Mouse (Mus musculus) lung, embryonic 14.5 days (tissue): ENCODE data around the gene Dnajc30. TPM values are rescaled to one million over a fixed set of nuclear protein-coding genes. Genes with fewer than 3 reads are reported as not detected.

Experiments used
- ATAC-seq: fragments of 200-750 bp; cut with Nextera tagmentation; 2 replicates; pipeline ENCODE4 v1.8.0; 2017; ENCODE audit warnings: mild to moderate bottlenecking, moderate TSS enrichment, moderate library complexity; ENCODE audit not compliant: insufficient read depth
- DNase-seq: peaks from one replicate; pipeline ENCODE4 v3.0.0-alpha.2; 2015
- H3K27ac ChIP-seq: fragments of 300-500 bp; sonication (generic); 2 replicates; pipeline ENCODE4 v1.5.1; 2014; ENCODE audit warnings: low read depth, mild to moderate bottlenecking, moderate library complexity
- H3K27me3 ChIP-seq: fragments of 300-500 bp; sonication (generic); 2 replicates; pipeline ENCODE4 v1.6.1; 2014; ENCODE audit warnings: low read length, control low read depth; ENCODE audit not compliant: insufficient read depth
- H3K36me3 ChIP-seq: fragments of 300-500 bp; sonication (generic); 2 replicates; pipeline ENCODE4 v1.6.1; 2014; ENCODE audit warnings: control low read depth; ENCODE audit not compliant: insufficient read depth
- H3K4me1 ChIP-seq: fragments of 300-500 bp; sonication (generic); 2 replicates; pipeline ENCODE4 v1.6.1; 2014; ENCODE audit warnings: antibody characterized with exemption, control low read depth; ENCODE audit not compliant: insufficient read depth
- H3K4me2 ChIP-seq: fragments of 300-500 bp; sonication (generic); 2 replicates; pipeline ENCODE4 v1.6.1; 2014; ENCODE audit warnings: mild to moderate bottlenecking
- H3K4me3 ChIP-seq: fragments of 300-500 bp; sonication (generic); 2 replicates; pipeline ENCODE4 v1.5.1; 2014; ENCODE audit warnings: low read depth, low read length
- H3K9ac ChIP-seq: fragments of 300-500 bp; sonication (generic); 2 replicates; pipeline ENCODE4 v1.6.1; 2014
- H3K9me3 ChIP-seq: fragments of 300-500 bp; sonication (generic); 2 replicates; pipeline ENCODE4 v1.6.1; 2016; ENCODE audit warnings: low read depth, low read length, control low read depth
- CTCF ChIP-seq: IDR thresholded peaks from 2 replicates; pipeline ENCODE4 v1.5.1; 2016; ENCODE audit warnings: antibody characterized with exemption, low read depth
- WGBS: fragments of 180-500 bp; shearing (Covaris S2); extraction: QIAGEN DNeasy Blood & Tissue Kit; methylation state at CpG from one replicate; pipeline ENCODE4 v1.1.7; 2014; 5-methylcytosine and 5-hydroxymethylcytosine counted together
- polyA plus RNA-seq: library from polyadenylated mRNA; unstranded; fragments of >200 nt; fragmentation: Nextera tagmentation; extraction: Ambion mirVana; gene quantifications from 2 replicates; pipeline ENCODE4 v1.2.1, GENCODE M21; 2014

Gene Dnajc30
- polyA plus RNA-seq, 1 experiment from 2014 or later: 33.2 TPM

- H3K4me2 ChIP-seq: no peak overlapping the region
- H3K27ac ChIP-seq: no peak overlapping the region
- H3K4me1 ChIP-seq: peaks cover 4% of the 10 kb centered on the region; the same call in 1 of the 2 replicates
- H3K27me3 ChIP-seq: no peaks in the 10 kb centered on the region
- TF ChIP-seq CTCF: peak; percentile 15; the same call in 1 of the 2 replicates
- peaks cover 4% of the 10 kb centered on the region; the same call in 1 of the 2 replicates for H3K36me3 ChIP-seq
- 62% methylated on average over 4 of the region's 4 CpGs for WGBS
- ATAC-seq (no peak), DNase-seq (no peak)
- no peaks in the 10 kb centered on the region for H3K9me3 ChIP-seq
- H3K9ac ChIP-seq: no peak overlapping the region
- no peak overlapping the region for H3K4me3 ChIP-seq
Observed at GRCm38 (mm10) chr5:135075655-135076054, 11.7 kb downstream of the Dnajc30 start.

- Histone ChIP-seq H3K27ac (no peak overlapping the region), H3K27me3 (no peaks in the 10 kb centered on the region), H3K36me3 (peaks cover 4% of the 10 kb centered on the region; the same call in 1 of the 2 replicates), H3K4me2 (peak overlapping the region; percentile 79; the same call in 1 of the 2 replicates), H3K9me3 (no peaks in the 10 kb centered on the region), H3K4me1 (peaks cover 4% of the 10 kb centered on the region; the same call in 1 of the 2 replicates), H3K4me3 (no peak overlapping the region), H3K9ac (0 out of 2 replicates have a peak overlapping the region, but pooled peaks have one; percentile 10)
- 84% methylated on average over 14 of the region's 14 CpGs for WGBS
- no peak for TF ChIP-seq CTCF
- no peak for ATAC-seq
- DNase-seq: no peak
Observed at GRCm38 (mm10) chr5:135076368-135076767, 12.4 kb downstream of the Dnajc30 start.

GRCm38 (mm10) chr5:135076931-135077505 lies 13.0 kb downstream of the Dnajc30 start:
- ATAC-seq (peak; percentile 45; the same call in 1 of the 2 replicates), DNase-seq (peak; percentile 67)
- WGBS: 15% methylated on average over 14 of the region's 14 CpGs

GRCm38 (mm10) chr5:135077564-135078481 lies 13.8 kb downstream of the Dnajc30 start, which contains the start of gene Vps37d:
Vps37d (minus strand) TSS chr5:135078266.
- Histone ChIP-seq H3K4me1 (peaks cover 4% of the 10 kb centered on the region; the same call in 1 of the 2 replicates), H3K36me3 (no peaks in the 10 kb centered on the region), H3K9me3 (no peaks in the 10 kb centered on the region), H3K27me3 (no peaks in the 10 kb centered on the region), H3K9ac (peak within 1 kb of the TSS; percentile 93), H3K27ac (peak within 1 kb of the TSS; percentile 78), H3K4me3 (peak within 1 kb of the TSS; percentile 90), H3K4me2 (peak within 1 kb of the TSS; percentile 79)
- TF ChIP-seq CTCF: peak; percentile 70
- ATAC-seq (peak; percentile 81), DNase-seq (peak; percentile 98)
- 1% methylated on average over 80 of the region's 83 CpGs for WGBS

More at GRCm38 (mm10) chr5:135076931-135077505, 13.0 kb downstream of the Dnajc30 start:
- peak overlapping the region; percentile 93 for H3K9ac ChIP-seq
- H3K36me3 ChIP-seq: peaks cover 4% of the 10 kb centered on the region; the same call in 1 of the 2 replicates
- no peak for TF ChIP-seq CTCF
- H3K27me3 ChIP-seq: no peaks in the 10 kb centered on the region
- peak overlapping the region; percentile 78 for H3K27ac ChIP-seq
- peak overlapping the region; percentile 90 for H3K4me3 ChIP-seq
- peak overlapping the region; percentile 79 for H3K4me2 ChIP-seq
- no peaks in the 10 kb centered on the region for H3K9me3 ChIP-seq
- peaks cover 4% of the 10 kb centered on the region; the same call in 1 of the 2 replicates for H3K4me1 ChIP-seq

GRCm38 (mm10) chr5:135078482-135078810 lies 14.4 kb downstream of the Dnajc30 start:
- DNase-seq: no peak
- H3K27ac ChIP-seq: no peak overlapping the region
- peak overlapping the region; percentile 93; the same call in 1 of the 2 replicates for H3K9ac ChIP-seq
- H3K4me1 ChIP-seq: peaks cover 1% of the 10 kb centered on the region; the same call in 1 of the 2 replicates
- no peaks in the 10 kb centered on the region for H3K27me3 ChIP-seq
- TF ChIP-seq CTCF: no peak
- peak overlapping the region; percentile 90 for H3K4me3 ChIP-seq
- H3K36me3 ChIP-seq: no peaks in the 10 kb centered on the region
- no peaks in the 10 kb centered on the region for H3K9me3 ChIP-seq
- peak overlapping the region; percentile 79 for H3K4me2 ChIP-seq
- under 1% methylated on average over 11 of the region's 11 CpGs for WGBS
- ATAC-seq: no peak

- H3K4me2 ChIP-seq: no peak overlapping the region
Observed at GRCm38 (mm10) chr5:135079578-135079977, 15.6 kb downstream of the Dnajc30 start.

GRCm38 (mm10) chr5:135080539-135080938 lies 16.5 kb downstream of the Dnajc30 start:
- no peak for ATAC-seq
- no peak for TF ChIP-seq CTCF
- no peak overlapping the region for H3K4me3 ChIP-seq
- H3K9me3 ChIP-seq: no peaks in the 10 kb centered on the region
- H3K27me3 ChIP-seq: no peaks in the 10 kb centered on the region
- H3K27ac ChIP-seq: no peak overlapping the region
- 87% methylated on average over 5 of the region's 5 CpGs for WGBS
- no peak for DNase-seq
- H3K9ac ChIP-seq: no peak overlapping the region
- no peaks in the 10 kb centered on the region for H3K4me1 ChIP-seq
- H3K36me3 ChIP-seq: no peaks in the 10 kb centered on the region
- no peak overlapping the region for H3K4me2 ChIP-seq

More at GRCm38 (mm10) chr5:135079578-135079977, 15.6 kb downstream of the Dnajc30 start:
- Histone ChIP-seq H3K36me3 (no peaks in the 10 kb centered on the region), H3K27ac (no peak overlapping the region), H3K9ac (no peak overlapping the region), H3K9me3 (no peaks in the 10 kb centered on the region), H3K27me3 (no peaks in the 10 kb centered on the region), H3K4me1 (no peaks in the 10 kb centered on the region), H3K4me3 (no peak overlapping the region)
- no peak for ATAC-seq
- no peak for TF ChIP-seq CTCF
- 88% methylated on average over 2 of the region's 2 CpGs for WGBS
- DNase-seq: no peak
